Mouse (Mus musculus): ENCODE data around the gene Frmd6.

Gene Frmd6

GRCm38 (mm10) chr12:70855678-70856077 is 30.4 kb downstream of the Frmd6 start:
- no peak for DNase-seq

DNA sequence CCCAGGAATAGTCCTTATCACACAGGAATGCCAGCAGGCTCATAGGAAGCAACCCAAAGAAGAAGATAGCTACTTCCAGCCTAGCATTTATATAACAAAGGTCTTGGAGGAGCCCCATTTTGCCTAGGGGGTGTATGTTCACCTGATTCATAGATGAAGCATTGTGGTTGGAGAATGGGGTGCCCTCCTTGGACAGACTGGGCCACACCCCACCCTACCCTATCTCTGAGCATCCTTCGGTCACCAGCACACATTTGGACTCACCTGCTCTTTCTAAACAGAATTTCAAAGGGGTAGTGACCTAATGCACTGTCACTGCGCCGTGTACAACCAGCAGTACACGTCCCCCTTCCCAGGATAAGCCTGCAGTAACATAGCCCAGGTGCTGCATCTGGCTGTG is 31.5 kb downstream of the Frmd6 start:
- no peak for DNase-seq

DNA sequence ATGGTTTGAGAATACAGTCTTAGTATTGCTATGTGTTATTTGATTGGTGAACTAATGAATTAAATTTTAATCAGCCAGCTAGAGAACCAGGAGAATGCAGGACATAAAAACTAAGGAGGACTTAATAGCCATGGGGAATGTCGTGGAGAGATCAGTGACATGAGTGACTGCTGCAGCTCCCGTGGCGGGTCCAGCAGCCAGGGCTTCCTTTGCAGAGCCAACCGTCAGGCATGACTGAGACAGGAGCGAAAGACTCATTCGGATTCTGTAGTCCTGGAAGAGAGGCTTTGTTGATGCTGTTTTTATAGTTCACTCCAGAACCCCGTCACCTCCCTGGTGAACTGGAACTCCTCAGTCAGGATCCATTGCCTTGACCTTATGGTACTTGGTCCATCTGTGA is 38.0 kb downstream of the Frmd6 start:
- DNase-seq: no peak

DNA sequence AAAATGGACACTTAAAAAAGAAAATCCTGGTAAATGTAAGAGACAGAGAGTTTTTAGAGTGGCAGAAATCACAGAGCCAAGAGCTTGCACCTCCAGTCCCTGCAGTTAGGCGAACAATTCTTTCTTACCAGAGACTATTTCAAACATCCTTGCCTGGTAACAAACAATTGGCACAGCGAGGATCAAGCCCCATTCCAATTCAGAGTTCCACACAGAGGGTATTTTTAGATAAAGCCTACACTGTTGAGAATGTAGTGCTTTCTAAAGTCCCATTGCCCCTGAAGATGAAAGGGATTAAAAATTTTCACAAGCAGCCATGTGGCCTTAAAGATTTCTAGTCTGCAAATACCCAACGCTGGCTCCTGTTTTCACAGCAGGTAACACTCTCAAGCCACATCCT is 42.5 kb downstream of the Frmd6 start:
- DNase-seq: no peak

DNA sequence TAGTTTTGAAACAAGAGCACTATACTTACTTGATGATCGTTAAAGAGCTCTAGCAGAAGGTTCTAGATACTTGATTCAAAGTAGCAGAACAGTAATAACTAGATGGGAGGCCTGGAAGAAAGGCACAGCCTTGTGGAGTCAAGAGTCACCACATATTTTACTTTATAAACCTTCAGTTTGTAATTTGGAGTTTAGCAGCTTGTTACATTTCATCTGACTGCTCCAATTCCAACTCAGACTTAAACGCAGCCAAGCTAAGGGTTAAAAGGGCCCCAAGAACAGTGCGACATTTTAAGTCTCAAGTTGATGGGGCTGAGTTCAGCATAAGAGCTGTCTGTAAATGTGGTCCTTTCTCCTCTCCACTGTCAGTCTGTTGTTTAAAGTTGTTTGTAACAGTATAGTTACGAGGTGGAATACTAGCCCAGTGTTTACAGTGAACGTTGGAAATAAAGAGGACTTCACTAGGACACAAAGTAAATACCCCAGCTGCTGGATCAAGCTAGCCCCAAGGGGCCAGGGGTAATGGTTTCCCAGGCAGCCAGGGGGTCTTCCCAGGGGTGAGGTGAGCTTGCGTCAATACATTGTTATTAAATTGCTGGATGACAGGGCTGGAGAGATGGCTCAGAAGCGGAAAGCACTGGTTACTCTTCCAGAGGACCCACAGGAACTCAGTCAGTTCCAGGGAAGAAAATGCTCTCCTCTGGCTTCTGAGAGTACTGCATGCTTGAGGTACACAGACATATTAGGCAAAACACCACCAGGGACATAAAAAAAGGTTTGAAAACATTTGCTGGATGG is 43.1 kb downstream of the Frmd6 start:
- no peak for DNase-seq

- DNase-seq: no peak
These were observed 43.6 kb downstream of the Frmd6 start for GRCm38 (mm10) chr12:70868988-70869291.

DNA sequence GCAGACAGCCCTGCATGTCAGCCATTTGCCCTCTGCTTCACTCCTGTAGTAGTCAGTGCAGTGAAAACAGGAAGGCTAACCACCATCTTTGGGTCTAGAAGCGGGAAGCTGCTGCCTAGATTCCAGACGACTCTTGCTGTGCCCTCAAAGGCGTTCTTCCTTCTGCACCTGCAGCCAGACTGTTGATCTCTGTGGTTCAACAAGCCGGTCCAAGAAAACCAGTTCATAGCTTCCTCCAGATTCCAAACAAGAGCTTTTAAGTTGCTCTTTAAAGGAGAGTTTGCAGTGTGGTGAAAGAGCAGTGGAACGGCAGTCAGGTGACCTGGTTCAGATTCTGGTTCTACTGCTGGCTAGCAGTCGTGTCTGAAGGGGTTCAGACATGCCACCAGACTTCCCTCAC is 48.2 kb downstream of the Frmd6 start:
- DNase-seq: no peak

DNA sequence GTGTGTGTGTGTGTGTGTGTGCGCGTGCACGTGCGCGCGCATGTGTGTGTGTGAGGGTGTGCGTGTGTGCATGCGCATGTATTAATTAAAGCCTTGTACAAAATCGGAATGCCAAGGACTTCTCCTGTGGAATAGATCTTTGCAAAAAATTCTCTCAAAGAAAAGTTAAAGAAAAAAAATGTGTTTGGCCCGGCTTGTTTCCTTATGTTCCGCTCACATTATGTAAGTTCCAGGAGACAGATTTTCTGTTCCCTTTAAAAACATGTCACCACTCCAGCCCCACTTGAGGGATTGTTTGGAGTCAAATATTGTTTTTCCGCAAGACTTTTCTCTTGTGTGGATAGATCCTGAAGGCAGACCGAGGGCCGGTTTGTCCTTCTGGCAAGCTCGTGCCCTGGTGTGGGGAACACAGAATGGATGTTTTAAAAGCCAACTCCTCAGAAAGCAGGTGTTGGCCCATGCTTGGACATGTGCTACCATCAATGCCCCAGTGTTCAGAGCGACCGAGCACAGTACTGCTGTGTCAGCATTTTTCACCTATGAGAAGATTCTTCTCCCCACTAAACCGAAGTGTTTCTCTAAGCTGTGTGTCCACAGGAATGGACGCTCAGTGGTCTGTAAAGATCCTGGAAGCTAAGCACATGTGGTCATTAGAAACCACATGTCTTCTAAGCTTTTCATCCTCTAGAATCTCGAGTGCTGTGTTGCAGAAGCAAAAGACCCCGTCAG is 51.1 kb downstream of the Frmd6 start:
- DNase-seq: no peak

DNA sequence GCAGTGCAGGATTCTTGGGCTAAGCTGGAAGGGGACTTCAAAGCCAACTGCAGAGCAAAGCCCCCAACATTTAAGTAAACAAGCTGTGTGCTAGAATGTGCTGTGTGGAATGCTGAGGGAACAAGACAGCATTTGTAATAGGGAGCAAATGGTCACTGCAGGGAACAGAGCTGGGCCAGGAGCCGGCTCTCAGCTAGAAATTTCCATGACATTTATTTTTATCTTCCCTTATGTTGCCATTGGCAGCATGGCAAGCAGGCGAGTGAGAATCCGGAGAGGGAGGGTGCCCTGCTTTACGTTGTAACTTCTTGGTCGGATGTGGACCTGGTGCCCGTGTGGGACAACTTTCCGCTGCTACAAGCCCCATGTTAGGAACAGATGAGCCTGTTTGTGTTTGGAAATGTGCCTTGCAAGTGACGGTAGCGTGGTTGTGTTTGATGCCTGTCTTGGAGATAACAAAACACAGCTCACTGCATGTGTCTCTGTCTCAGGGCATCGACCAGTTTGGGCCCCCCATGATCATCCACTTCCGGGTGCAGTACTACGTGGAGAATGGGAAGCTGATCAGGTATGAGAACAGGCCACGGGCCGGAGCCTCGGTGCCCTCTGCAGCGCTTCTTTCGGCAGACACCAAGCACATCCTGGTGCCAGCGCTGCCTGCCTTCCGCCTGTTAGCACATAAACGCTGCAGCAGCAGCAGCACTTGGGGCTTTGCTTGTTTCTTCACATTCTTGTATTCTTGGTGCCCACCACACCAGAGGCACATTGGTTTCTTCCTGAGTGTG is 52.8 kb downstream of the Frmd6 start:
- peak; percentile 23 for DNase-seq

DNA sequence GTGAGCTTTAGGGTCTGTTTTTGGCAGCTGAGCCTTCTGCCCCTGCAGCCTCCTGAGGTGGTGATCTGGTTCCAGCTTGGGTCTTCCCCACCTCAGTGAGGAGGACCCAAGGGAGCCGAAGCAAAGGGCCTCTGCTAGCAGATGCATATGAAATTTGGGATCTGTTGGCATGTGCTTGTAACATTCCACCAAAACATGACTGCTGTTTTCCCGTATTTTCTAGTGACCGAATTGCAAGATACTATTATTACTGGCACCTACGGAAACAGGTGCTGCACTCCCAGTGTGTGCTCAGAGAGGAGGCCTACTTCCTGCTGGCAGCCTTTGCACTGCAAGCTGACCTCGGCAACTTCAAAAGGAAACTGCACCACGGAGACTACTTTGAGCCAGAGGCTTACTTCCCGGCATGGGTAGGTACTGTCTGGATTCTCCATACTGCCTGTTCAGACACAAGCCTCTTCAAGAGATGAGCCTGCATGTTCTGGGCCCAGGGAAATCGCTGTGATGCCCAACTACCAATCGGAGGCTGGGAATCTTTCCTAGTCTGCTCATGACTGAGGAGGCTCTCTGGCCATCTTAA is 55.2 kb downstream of the Frmd6 start:
- DNase-seq: no peak

DNA sequence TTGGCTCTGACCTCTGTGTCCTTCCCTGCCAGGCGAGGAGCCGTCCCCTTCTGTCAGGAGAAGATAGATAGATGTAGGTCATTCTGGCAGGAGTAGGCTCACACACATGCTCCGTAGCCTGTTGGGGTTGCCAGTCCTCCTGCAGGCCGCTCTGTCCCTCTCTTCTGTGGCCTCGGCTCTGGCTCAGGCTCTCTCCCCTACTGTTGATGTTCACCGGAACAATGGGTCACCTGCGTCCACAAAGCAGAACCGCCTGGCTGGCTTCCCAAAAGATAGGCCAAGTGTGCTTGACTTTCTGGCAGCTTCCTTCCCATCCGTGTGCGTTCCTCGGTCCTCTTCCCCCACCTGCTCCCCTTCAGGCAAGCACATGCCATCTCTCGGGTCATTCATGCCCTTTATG is 56.0 kb downstream of the Frmd6 start:
- peak; percentile 26 for DNase-seq

GRCm38 (mm10) chr12:70881854-70882253 is 56.5 kb downstream of the Frmd6 start:
- DNase-seq: no peak

DNA sequence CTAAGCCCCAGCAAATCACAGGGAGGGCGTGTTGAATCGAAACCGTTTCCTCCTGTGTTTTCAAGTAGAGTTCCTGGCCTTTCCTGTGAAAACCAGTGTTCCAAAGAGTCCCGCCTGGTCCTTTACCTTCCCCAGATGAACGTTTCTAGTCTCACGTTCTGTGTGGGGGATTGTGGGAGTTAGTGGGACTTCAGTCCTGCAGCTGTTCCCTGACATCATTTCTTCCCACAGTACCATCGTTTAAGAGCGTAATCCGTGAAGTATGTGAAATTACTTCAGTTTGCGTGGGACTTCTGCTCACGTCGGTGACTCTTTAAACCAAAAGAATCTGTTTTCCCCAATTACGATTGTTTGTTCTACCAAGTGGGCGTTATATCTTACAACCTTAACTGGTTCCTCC is 57.8 kb downstream of the Frmd6 start:
- DNase-seq: no peak

DNA sequence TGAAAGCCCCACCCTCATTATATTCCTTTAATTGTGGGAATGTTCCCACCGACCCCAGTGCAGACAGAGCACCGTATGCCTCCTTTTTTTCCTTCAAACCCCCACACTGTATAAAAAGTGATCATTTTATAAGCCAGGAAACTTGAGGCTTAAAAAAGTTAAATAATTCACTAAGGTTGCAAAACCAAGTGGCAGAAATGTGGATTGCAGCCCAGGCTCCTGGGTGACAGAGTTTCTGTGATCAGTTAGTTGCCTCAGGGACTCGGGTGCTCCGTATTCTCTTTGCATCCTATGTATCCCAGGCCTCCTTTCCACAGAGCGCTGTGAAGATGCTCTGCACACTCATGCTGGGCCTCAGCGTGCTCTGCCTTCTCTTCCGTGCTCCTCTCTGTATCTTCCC is 58.8 kb downstream of the Frmd6 start:
- DNase-seq: no peak

DNA sequence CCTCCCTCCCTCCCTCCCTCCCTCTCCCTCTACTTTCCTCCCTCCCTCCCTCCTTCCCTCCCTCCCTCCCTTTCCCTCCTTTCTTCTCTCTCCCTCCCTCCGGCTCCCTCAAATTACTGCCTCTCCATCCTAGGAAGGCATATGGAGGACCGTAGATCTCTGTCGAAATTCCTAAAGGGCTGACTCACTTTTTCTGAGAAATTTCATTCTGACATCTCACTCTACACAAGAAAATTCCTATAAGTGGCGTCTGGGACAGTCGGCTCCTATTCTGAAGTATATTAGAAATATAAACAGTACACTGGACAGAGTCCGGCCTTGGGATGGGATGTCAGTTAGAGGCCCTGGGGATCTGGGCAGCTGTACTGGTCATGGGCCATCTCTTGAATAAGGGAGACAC is 59.7 kb downstream of the Frmd6 start:
- no peak for DNase-seq

GRCm38 (mm10) chr12:70885576-70885975 is 60.3 kb downstream of the Frmd6 start:
- DNase-seq: no peak

- DNase-seq: no peak
These were observed 65.1 kb downstream of the Frmd6 start for GRCm38 (mm10) chr12:70890405-70890804.

DNA sequence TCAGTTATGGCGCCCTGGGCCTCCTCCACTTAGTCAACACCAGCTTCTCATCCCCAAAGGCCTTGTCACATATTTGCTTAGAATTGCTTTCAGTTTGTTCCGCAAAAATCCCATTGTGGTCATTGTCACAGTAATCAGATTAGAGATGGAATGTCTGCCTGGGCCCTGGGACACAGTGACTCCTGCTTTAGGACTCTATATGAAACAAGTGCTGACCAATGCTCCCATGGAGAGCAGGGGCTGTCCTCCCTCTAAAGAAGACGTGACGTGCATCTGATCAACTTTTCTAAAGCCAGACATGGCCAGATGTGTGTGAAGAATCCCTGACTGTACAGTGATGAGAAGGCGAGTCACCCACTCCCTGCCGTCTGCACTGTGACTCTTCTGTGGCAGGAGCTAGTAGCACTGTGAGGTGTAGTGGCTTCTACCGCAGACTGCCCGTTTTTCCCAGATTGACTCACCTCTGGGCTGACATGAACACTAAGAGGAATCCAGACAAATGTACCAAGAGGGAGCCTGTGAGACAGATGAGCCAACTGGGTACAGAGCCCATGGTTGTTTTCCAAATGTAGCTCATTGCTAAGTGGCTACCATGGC is 65.7 kb downstream of the Frmd6 start:
- no peak for DNase-seq

DNA sequence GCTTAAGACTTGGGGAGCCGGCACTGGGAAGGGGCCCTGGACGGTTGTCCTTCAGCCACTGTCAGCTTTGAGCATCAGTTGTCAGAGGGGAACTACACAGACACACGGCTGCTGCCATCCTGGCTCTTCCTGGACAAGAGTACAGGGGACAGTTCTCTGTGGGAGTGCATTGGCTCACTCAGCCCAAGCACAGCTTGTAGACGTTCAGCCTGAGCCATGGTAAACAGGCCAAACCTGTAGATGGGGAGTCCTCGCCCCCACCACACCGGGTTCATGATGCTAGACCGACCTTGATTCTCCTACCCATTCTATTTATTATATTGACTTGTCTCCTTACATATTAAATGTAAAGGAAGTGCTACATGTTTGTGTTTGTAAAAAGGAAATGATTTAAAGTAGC is 70.0 kb downstream of the Frmd6 start:
- DNase-seq: no peak

DNA sequence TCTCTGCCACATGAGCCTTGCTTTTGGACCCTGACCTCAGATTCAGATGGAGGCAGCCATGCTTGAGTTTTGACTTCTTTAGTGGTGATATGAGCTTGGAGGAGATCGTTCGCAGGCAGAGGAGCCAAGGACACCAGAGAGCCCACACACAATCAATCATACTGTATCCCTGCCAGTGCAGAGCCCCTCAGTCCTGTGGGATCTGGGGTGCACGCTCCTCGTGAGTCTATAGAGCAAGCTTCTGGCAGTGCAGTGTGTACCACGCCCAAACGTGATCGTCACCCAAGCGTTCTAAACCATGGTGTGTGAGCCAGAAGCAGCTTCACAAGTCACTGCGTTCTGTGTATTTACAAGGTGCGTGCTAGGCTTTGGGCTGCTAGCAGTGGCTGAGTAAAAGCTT is 70.8 kb downstream of the Frmd6 start:
- DNase-seq: no peak

DNA sequence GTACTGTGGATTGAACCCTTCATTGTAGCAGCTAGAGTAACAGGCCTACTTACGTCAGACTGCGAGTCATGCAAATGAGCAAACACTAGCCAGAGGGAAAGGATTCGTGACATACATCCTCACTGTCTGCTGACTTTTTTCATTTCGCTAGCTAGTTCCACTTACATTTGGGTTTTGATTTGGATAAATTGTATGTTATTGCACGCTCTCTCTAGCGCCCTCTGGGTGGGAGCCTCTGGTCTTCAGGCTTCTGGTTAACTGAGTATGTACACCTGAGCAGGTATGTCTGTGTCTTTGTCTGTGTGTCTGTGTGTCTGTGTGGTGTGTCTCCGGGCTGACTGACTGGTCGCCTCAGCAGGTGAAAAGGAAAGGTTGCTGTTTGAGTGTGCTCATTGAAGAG is 72.1 kb downstream of the Frmd6 start:
- DNase-seq: peak; percentile 38

DNA sequence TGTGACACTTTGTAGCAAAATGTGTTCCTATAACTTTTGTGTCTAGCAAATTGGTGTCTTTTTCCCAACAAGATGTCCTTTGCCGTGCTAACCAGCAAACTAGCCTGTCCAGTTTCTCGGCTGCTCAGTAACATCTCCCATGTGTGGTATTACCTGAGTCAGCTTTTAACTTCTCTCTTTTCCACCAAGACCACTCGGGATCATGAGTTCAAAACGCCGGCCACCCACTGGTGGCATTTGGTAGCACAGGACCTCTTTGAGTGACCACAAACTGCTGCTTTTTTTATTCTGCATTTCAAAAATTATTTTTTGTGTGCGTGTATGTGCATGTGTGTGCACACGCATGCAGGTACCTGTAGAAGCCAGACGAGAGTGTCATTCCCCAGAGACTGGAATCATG is 73.1 kb downstream of the Frmd6 start:
- DNase-seq: no peak

GRCm38 (mm10) chr12:70904471-70904870 is 79.2 kb downstream of the Frmd6 start:
- no peak for DNase-seq

All from right cerebral cortex, postnatal 4 days (tissue).